Mouse (Mus musculus) midbrain, embryonic 14.5 days (tissue): ENCODE data around the gene Kif23. TPM values are rescaled to one million over a fixed set of nuclear protein-coding genes. Genes with fewer than 3 reads are reported as not detected.
A peak's percentile ranks its signal among the peaks of the same experiment; 100 is the strongest.

Experiments
- ATAC-seq: fragments of 200-750 bp; cut with Nextera tagmentation; 2 replicates; pipeline ENCODE4 v1.8.0; 2017; ENCODE audit warnings: moderate number of reproducible peaks, moderate library complexity; ENCODE audit not compliant: low FRiP score, low TSS enrichment
- DNase-seq: peaks from one replicate; pipeline ENCODE4 v3.0.0-alpha.2; 2015
- H3K27ac ChIP-seq: fragments of 300-500 bp; sonication (generic); replicated peaks from 2 replicates; pipeline ENCODE4 v1.5.1; 2014; ENCODE audit warnings: mild to moderate bottlenecking, low read depth, low read length, moderate library complexity
- H3K27me3 ChIP-seq: fragments of 300-500 bp; sonication (generic); 2 replicates; pipeline ENCODE4 v1.6.1; 2014; ENCODE audit warnings: low read length, control low read depth, mixed read lengths; ENCODE audit not compliant: control insufficient read depth, insufficient read depth
- H3K36me3 ChIP-seq: fragments of 300-500 bp; sonication (generic); 2 replicates; pipeline ENCODE4 v1.6.1; 2014; ENCODE audit warnings: low read length, control low read depth; ENCODE audit not compliant: control insufficient read depth, insufficient read depth
- H3K4me1 ChIP-seq: fragments of 300-500 bp; sonication (generic); 2 replicates; pipeline ENCODE4 v1.6.1; 2014; ENCODE audit warnings: mild to moderate bottlenecking, antibody characterized with exemption, low read length, control low read depth; ENCODE audit not compliant: control insufficient read depth, insufficient read depth
- H3K4me2 ChIP-seq: fragments of 300-500 bp; sonication (generic); 2 replicates; pipeline ENCODE4 v1.6.1; 2014; ENCODE audit warnings: mild to moderate bottlenecking, low read length, moderate library complexity
- H3K4me3 ChIP-seq: fragments of 300-500 bp; sonication (generic); replicated peaks from 2 replicates; pipeline ENCODE4 v1.5.1; 2014; ENCODE audit warnings: low read depth, low read length
- H3K9ac ChIP-seq: fragments of 300-500 bp; sonication (generic); replicated peaks from 2 replicates; pipeline ENCODE4 v1.6.1; 2014; ENCODE audit warnings: mild to moderate bottlenecking, low read length, moderate library complexity
- H3K9me3 ChIP-seq: fragments of 300-500 bp; sonication (generic); 2 replicates; pipeline ENCODE4 v1.6.1; 2016; ENCODE audit warnings: low read length, control low read depth, mixed read lengths; ENCODE audit not compliant: control insufficient read depth
- WGBS: fragments of 180-500 bp; shearing (Covaris S2); extraction: QIAGEN DNeasy Blood & Tissue Kit; methylation state at CpG from one replicate; pipeline ENCODE4 v1.1.7; 2014; 5-methylcytosine and 5-hydroxymethylcytosine counted together
- polyA plus RNA-seq: library from polyadenylated mRNA; unstranded; fragments of >200 nt; fragmentation: Nextera tagmentation; extraction: Ambion mirVana; gene quantifications from 2 replicates; pipeline ENCODE4 v1.2.1, GENCODE M21; 2014

The Kif23 gene
- polyA plus RNA-seq, result 9.6 and 26.3 TPM in 2 replicates

DNA sequence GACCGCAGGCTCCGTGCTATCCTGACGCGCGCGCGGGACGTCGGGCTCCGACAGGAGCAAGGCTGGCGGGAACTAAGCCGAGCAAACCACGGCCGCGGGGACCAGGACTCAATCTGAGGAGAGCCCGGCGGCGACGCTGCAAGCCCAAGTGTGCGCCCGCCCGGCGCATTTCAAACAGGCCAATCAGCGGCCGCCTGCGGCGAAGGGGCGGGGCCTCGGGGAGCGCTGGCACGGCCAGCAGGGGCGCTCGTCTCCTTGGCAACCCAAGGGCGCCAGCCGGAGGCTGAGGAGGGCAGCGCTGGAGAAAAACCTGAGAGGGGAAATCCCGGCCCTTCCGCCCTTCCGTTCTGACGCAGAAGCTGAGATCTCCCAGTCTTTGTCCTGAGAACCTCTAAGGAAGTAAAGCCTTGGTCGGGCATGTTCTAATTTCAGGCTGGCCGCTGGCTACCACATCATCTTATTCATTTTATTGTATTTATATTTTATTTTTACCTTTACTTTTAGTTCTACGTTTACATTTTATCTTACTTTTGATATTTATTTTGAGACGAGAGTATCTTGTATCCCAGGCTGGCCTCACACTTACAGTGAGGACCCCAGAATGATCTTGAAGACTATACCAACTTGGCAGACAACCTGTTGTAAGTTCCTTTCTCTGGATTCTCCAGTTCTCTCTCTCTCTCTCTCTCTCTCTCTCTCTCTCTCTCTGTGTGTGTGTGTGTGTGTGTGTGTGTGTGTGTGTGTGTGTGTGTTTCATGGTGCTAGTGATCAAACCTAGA, at the start of gene Kif23:
TSS of gene Kif23 (minus strand) at position 152 of the 779 bp plus-strand sequence.
- Histone ChIP-seq H3K36me3 (no peaks in the 10 kb centered on the region), H3K4me1 (0 out of 2 replicates have a peak, but pooled peaks cover 7% of the 10 kb centered on the region), H3K9ac (peak within 1 kb of the TSS; percentile 49), H3K4me3 (peak within 1 kb of the TSS; percentile 67), H3K27me3 (no peaks in the 10 kb centered on the region), H3K4me2 (peak within 1 kb of the TSS; percentile 99), H3K27ac (peak within 1 kb of the TSS; percentile 54), H3K9me3 (no peaks in the 10 kb centered on the region)
- DNase-seq, result peak; percentile 99
- ATAC-seq, result peak; percentile 91
- under 1% methylated on average over 44 of the region's 44 CpGs for WGBS

DNA sequence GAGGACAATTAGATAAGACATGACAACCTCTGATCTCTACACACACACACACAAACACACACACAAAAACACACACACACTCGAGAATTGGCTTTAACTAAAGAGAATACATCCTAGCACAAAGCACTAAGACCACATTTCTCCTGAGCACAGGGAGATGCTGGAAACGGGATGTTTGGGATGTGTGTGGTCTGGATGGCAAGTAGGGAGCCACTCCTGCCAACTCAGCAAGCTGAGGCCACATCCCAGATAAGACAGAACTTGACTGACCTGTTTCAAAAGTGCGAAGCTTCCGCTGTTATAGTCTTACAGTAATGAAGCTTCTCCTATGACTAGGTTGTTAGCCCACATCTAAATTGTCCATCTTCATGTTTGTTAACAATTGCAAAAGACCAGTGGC, 44.6 kb upstream of the Kif23 start:
- whole genome bisulfite sequencing, result 74% methylated on average over 4 of the region's 4 CpGs
- DNase-seq (no peak), ATAC-seq (no peak)
- no peak overlapping the region for H3K27ac ChIP-seq
- H3K9ac ChIP-seq, result no peak overlapping the region
- H3K9me3 ChIP-seq, result no peaks in the 10 kb centered on the region
- no peaks in the 10 kb centered on the region for H3K27me3 ChIP-seq
- H3K4me1 ChIP-seq, result no peaks in the 10 kb centered on the region
- no peaks in the 10 kb centered on the region for H3K36me3 ChIP-seq
- no peak overlapping the region for H3K4me2 ChIP-seq
- no peak overlapping the region for H3K4me3 ChIP-seq

DNA sequence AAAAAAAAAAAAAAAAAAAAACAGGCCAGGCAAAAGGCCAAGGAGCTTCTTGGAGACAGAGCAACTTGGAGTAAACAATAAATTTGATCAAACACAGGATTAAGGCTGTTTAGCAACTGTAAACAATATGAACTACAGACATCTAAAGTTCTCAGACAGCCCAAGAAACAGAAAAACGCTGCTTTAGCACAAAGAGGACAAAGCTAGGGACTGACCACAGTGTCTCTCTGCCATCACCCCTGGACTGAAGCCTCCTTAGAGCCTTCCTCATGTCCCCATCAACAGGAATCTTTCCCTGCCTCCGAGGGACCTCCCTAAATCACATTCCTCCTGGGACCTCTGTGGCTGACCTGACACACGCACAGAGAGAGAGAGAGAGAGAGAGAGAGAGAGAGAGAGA, 44.2 kb upstream of the Kif23 start:
- 40% methylated on average over 3 of the region's 3 CpGs for WGBS
- Histone ChIP-seq H3K9ac (no peak overlapping the region), H3K4me1 (no peaks in the 10 kb centered on the region), H3K27ac (no peak overlapping the region), H3K4me3 (no peak overlapping the region), H3K9me3 (no peaks in the 10 kb centered on the region), H3K4me2 (no peak overlapping the region), H3K27me3 (no peaks in the 10 kb centered on the region), H3K36me3 (no peaks in the 10 kb centered on the region)
- ATAC-seq, result no peak
- no peak for DNase-seq

DNA sequence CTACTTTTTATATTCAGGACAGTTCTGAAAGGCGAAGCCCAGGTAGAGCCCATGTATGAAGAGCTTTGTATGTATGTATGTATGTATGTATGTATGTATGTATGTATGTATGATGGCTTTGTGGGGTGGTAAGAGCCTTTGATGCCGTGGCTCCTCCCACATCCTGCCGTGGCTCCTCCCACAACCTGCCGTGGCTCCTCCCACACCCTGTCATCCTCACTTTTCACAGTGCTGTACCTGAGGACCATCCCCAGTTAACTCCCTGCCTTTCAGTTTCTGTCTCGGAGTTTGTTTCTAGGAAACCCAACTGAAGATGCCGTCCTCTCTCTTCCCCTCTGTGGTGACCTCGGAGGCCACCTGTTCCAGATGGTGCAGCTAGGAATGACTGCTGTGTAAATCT, 39.5 kb upstream of the Kif23 start:
- Histone ChIP-seq H3K27me3 (no peaks in the 10 kb centered on the region), H3K4me3 (no peak overlapping the region), H3K4me1 (no peaks in the 10 kb centered on the region), H3K9ac (no peak overlapping the region), H3K36me3 (no peaks in the 10 kb centered on the region), H3K9me3 (no peaks in the 10 kb centered on the region), H3K27ac (no peak overlapping the region), H3K4me2 (no peak overlapping the region)
- DNase-seq, result no peak
- ATAC-seq, result no peak
- 89% methylated on average over 7 of the region's 7 CpGs for WGBS

DNA sequence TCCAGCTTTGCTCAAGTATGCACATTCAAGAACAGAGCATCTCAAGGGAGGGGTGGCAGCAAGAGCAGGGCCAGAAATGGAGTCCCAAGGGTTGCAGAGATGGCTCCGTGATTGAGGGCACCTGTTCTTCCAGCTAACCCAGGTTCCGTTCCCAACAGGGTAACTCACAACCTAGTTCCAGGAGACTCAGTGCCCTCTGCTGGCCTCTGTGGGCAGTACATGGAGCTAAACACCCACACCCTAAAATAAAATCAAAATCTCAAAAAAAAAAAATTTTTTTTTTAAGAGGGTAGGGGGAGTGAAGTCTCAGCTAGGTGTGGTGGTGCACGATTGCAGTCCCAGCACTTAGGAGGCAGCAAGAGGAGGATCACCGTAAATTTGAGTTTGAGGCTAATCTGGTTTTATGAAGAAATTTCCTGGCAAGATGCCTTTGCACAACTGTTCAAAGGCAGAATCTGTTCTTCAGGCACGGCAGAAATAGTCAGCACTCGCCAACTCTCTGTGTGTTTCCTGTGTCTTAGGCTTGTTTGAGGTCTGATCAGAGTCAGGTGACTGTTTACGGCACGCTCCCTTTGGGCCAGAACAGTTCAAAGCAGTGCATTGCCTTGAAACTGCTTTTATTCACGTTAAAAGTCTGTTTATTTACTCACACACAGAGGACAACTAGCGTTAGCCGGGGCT, 38.7 kb upstream of the Kif23 start:
- Histone ChIP-seq H3K4me1 (no peaks in the 10 kb centered on the region), H3K36me3 (no peaks in the 10 kb centered on the region), H3K4me3 (no peak overlapping the region), H3K9ac (no peak overlapping the region), H3K27ac (no peak overlapping the region), H3K4me2 (no peak overlapping the region), H3K27me3 (no peaks in the 10 kb centered on the region), H3K9me3 (no peaks in the 10 kb centered on the region)
- no peak for ATAC-seq
- peak; percentile 66 for DNase-seq
- 63% methylated on average over 11 of the region's 11 CpGs for WGBS

DNA sequence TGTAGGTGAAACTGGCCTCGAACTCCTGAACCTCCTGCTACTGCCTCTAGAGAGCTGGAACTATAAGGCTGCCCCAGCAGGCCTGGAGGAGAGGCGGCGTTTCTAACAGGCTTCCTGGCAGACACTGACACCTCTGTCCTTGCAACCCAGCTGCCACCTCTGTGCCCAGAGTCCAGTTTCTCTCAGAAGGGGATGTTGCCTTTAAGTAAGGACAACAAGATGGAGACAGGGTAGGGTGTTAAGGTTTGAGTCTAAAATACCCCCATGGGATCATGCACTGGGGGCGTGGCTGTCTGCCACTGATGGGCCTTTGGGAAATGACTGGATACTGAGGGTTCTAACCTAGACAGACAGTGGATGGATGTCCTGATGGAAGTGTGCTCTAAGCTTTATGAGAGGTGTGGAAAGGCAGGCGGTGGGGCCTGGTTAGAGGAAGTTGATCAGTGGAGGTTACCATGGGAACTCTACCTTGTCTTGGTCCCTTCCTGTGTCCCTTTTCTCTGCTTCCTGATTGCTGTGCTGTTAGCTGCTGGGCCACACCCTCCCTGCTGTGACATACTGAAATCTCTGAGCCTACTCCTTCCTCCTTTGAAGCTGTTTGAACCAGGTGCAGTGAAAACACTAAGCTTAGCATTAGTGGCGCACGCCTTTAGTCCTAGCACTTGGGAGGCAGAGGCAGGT, 36.5 kb upstream of the Kif23 start:
- H3K4me3 ChIP-seq, result no peak overlapping the region
- H3K9me3 ChIP-seq, result no peaks in the 10 kb centered on the region
- H3K36me3 ChIP-seq, result no peaks in the 10 kb centered on the region
- no peaks in the 10 kb centered on the region for H3K27me3 ChIP-seq
- no peak overlapping the region for H3K9ac ChIP-seq
- H3K27ac ChIP-seq, result no peak overlapping the region
- ATAC-seq (no peak), DNase-seq (no peak)
- H3K4me1 ChIP-seq, result no peaks in the 10 kb centered on the region
- no peak overlapping the region for H3K4me2 ChIP-seq
- WGBS, result 89% methylated on average over 7 of the region's 7 CpGs

DNA sequence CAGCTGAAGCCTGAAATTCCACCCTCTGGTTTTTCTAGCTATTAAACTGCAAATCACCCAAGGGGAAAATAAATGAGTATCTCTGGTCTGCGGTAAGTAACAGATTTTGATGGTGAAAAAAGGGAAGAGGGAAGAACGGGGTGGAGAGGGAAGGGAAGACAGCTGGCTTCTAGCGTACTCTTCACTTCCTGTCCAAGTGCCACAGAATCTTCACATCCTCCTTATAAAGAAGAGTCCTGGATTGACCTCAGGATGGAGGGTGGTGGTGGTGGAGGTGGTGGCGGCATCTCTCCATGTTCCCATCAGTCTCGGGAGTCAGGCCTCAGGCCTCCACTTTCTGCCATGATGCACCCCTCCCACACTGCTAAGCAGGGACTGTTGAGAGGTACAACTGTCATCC, 35.3 kb upstream of the Kif23 start:
- H3K4me2 ChIP-seq, result no peak overlapping the region
- no peaks in the 10 kb centered on the region for H3K4me1 ChIP-seq
- DNase-seq, result no peak
- H3K27ac ChIP-seq, result no peak overlapping the region
- no peaks in the 10 kb centered on the region for H3K9me3 ChIP-seq
- no peak for ATAC-seq
- WGBS, result 81% methylated on average over 5 of the region's 5 CpGs
- H3K36me3 ChIP-seq, result no peaks in the 10 kb centered on the region
- no peak overlapping the region for H3K4me3 ChIP-seq
- no peak overlapping the region for H3K9ac ChIP-seq
- H3K27me3 ChIP-seq, result no peaks in the 10 kb centered on the region

DNA sequence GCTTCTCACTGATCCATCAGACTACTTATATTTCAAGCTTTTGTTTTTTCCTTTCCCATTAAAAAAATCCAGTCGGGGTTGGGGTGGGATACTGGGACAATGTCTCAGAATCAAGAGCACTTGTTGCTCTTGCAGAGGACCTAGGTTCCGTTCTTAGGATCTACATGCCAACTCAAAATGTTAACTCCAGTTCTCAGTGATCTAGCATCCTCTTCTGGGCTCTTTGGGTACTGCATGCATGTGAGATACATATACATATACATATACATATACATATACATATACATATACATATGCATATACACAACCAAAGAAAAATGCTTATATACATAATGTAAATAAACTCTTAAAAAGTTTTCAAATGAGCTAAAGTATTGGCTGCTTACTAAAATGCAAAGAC, 33.4 kb upstream of the Kif23 start:
- ATAC-seq, result no peak
- DNase-seq, result no peak
- H3K27ac ChIP-seq, result no peak overlapping the region
- no peaks in the 10 kb centered on the region for H3K9me3 ChIP-seq
- H3K4me2 ChIP-seq, result no peak overlapping the region
- 88% methylated on average over 2 of the region's 2 CpGs for WGBS
- H3K9ac ChIP-seq, result no peak overlapping the region
- no peak overlapping the region for H3K4me3 ChIP-seq
- no peaks in the 10 kb centered on the region for H3K36me3 ChIP-seq
- H3K27me3 ChIP-seq, result no peaks in the 10 kb centered on the region
- no peaks in the 10 kb centered on the region for H3K4me1 ChIP-seq
